Comparison of ENCODE assay signal across 7 mouse cellular contexts in the genomic region with DNA sequence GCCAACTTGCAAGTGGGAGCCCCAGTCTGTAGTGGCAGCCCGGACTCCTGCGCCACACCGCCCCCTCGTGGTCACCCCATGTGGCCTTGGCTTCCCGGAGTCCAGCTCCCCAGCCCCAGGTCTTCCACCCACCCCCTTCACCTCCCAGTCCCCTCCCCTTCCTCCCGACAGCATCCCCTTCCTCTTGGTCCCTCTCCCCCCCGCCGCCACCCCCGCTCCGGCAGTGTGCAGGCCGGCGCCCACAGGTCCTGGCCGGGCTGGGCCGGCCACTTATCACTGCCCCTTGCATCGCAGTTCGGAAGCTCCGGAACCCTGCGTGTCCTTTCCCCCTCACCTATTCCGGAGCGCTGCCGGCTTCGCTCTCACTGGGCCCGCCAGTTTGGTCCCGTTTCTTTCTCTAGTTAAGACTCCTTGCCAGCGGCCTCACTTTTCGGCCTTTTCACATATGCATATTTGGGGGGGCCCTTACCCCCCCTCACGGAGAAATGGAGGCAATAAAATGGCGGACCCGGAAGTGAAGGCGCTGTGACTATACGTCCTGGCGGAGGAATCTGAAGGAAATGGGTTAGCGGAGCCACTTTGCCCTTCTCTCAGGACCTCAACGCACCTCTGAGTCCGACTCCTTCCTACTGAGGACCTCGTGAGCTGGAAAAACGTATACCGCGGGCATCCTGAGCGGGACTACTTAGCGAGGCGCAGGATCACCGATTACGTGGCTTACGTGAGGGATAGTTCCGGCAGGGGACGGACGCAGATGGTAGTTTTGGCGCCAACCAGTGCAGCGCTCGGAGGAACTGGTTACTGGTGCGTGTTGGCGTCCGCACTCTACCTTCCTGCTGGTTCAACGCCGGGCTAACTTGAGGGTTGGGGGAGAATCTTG. TPM values are rescaled to one million over a fixed set of nuclear protein-coding genes. Genes with fewer than 3 reads are reported as not detected.
DNase-seq lines count a peak whose midpoint lies in the region; ATAC-seq lines count a peak whose summit lies in the region.

A gene (minus strand): TSS at position 662 of the 880 bp plus-strand sequence.

- H3K4me3 ChIP-seq in embryonic facial prominence, embryonic 10.5 days = peak within 1 kb of the TSS; percentile 80
- peak within 1 kb of the TSS; percentile 54 for H3K4me3 ChIP-seq in limb, embryonic 11.5 days (ENCODE audit: low read depth, low read length)
- H3K4me3 ChIP-seq in midbrain, embryonic 14.5 days (replicated peaks; ENCODE audit: low read depth, low read length) = peak within 1 kb of the TSS; percentile 73

- H3K9ac ChIP-seq in limb, embryonic 11.5 days (ENCODE audit: low read length) = peak within 1 kb of the TSS; percentile 92
- peak within 1 kb of the TSS; percentile 78 for H3K9ac ChIP-seq in midbrain, embryonic 14.5 days (replicated peaks; ENCODE audit: low read length)

- peak; percentile 92 for ATAC-seq in limb, embryonic 11.5 days (ENCODE audit: insufficient number of reproducible peaks, low FRiP score, low TSS enrichment, low read depth)
- peak; percentile 89 for ATAC-seq in midbrain, embryonic 14.5 days (ENCODE audit: low FRiP score, low TSS enrichment)

- WGBS in embryonic facial prominence, embryonic 10.5 days = under 1% methylated on average over 56 of the region's 56 CpGs
- under 1% methylated on average over 56 of the region's 56 CpGs for WGBS in limb, embryonic 11.5 days
- WGBS in midbrain, embryonic 14.5 days = under 1% methylated on average over 56 of the region's 56 CpGs

- peak; percentile 99 for DNase-seq in adrenal gland, postnatal 10 days
- DNase-seq in embryonic facial prominence, embryonic 10.5 days (ENCODE audit: low spot score) = peak; percentile 98
- DNase-seq in heart, adult 11 months = peak; percentile 100
- DNase-seq in kidney, adult 18-20 months = peak; percentile 96
- peak; percentile 99 for DNase-seq in limb, embryonic 11.5 days (ENCODE audit: low spot score)
- DNase-seq in midbrain, embryonic 14.5 days = peak; percentile 92
- DNase-seq in spleen, adult 18-20 months = peak; percentile 91 to 98

- no peaks in the 10 kb centered on the region for H3K27me3 ChIP-seq in embryonic facial prominence, embryonic 10.5 days (replicated peaks; ENCODE audit: low read depth, poor library complexity, severe bottlenecking)
- H3K27me3 ChIP-seq in limb, embryonic 11.5 days (ENCODE audit: control insufficient read depth, insufficient read depth, low read length) = no peaks in the 10 kb centered on the region
- H3K27me3 ChIP-seq in midbrain, embryonic 14.5 days (ENCODE audit: control insufficient read depth, insufficient read depth, low read length) = no peaks in the 10 kb centered on the region

- H3K36me3 ChIP-seq in embryonic facial prominence, embryonic 10.5 days (replicated peaks) = peaks cover 73% of the 10 kb centered on the region
- peaks cover 6% of the 10 kb centered on the region for H3K36me3 ChIP-seq in limb, embryonic 11.5 days (ENCODE audit: control insufficient read depth, insufficient read depth, low read length)
- H3K36me3 ChIP-seq in midbrain, embryonic 14.5 days (ENCODE audit: control insufficient read depth, insufficient read depth, low read length) = peaks cover 47% of the 10 kb centered on the region

- no peaks in the 10 kb centered on the region for H3K9me3 ChIP-seq in embryonic facial prominence, embryonic 10.5 days
- H3K9me3 ChIP-seq in limb, embryonic 11.5 days (ENCODE audit: control insufficient read depth, low read length) = no peaks in the 10 kb centered on the region
- H3K9me3 ChIP-seq in midbrain, embryonic 14.5 days (ENCODE audit: control insufficient read depth, low read length) = no peaks in the 10 kb centered on the region

- peak within 1 kb of the TSS; percentile 53 for H3K4me2 ChIP-seq in limb, embryonic 11.5 days (ENCODE audit: low read depth, severe bottlenecking)
- H3K4me2 ChIP-seq in midbrain, embryonic 14.5 days (ENCODE audit: low read length) = peak within 1 kb of the TSS; percentile 65

- H3K4me1 ChIP-seq in embryonic facial prominence, embryonic 10.5 days = peaks cover 16% of the 10 kb centered on the region
- H3K4me1 ChIP-seq in limb, embryonic 11.5 days (ENCODE audit: control insufficient read depth, insufficient read depth, low read length) = 0 out of 2 replicates have a peak, but pooled peaks cover 5% of the 10 kb centered on the region
- H3K4me1 ChIP-seq in midbrain, embryonic 14.5 days (ENCODE audit: control insufficient read depth, insufficient read depth, low read length) = peaks cover 13% of the 10 kb centered on the region; the same call in 1 of the 2 replicates

- peak within 1 kb of the TSS; percentile 99 for H3K27ac ChIP-seq in embryonic facial prominence, embryonic 10.5 days (replicated peaks)
- peak within 1 kb of the TSS; percentile 97 for H3K27ac ChIP-seq in limb, embryonic 11.5 days (replicated peaks; ENCODE audit: low read depth, low read length)
- H3K27ac ChIP-seq in midbrain, embryonic 14.5 days (replicated peaks; ENCODE audit: low read depth, low read length) = peak within 1 kb of the TSS; percentile 96

RNA-seq across cellular contexts. Expression of the gene that starts here (rescaled TPM):
- total RNA-seq in adrenal gland, postnatal 10 days (2021) = 10 to 100 TPM; 20.6 to 25.2 TPM
- polyA plus RNA-seq in embryonic facial prominence, embryonic 10.5 days (2016; fragmentation: Nextera tagmentation; extraction: Ambion mirVana) = 12.0 and 12.5 TPM in 2 replicates
- polyA plus RNA-seq in limb, embryonic 11.5 days (2014; fragmentation: Nextera tagmentation; extraction: Ambion mirVana) = 8.7 and 8.9 TPM in 2 replicates
- 3.7 and 4.2 TPM in 2 replicates for polyA plus RNA-seq in midbrain, embryonic 14.5 days (2014; fragmentation: Nextera tagmentation; extraction: Ambion mirVana)

Comparison
In these comparisons a context has a peak if more than half of its experiments do, and no peak if none do; other contexts are left out.
1. Peak in every context shown above with its lines: DNase-seq, ATAC-seq, H3K4me3 ChIP-seq and H3K27ac ChIP-seq.